24 mouse cellular contexts compared by ENCODE assay signal in genomic region chr7:46469542-46469941, GRCm38 (mm10).
"Had no signal": no experiment of that assay in that cellular context is flagged by ENCODE, and none has a peak within 500 bp of the region (broad histone marks: within the 10 kb centered on the region; RNA-seq: fewer than 3 reads in every experiment).

No protein-coding gene starts in this region.

- DNase-seq: forebrain, postnatal 0 days; gastrocnemius, postnatal 10 days; gastrocnemius, postnatal 25 days; heart, adult 18-20 months; heart, postnatal 10 days; heart, postnatal 4 days; kidney, adult 18-20 months; kidney, adult 8-10 months; kidney, postnatal 10 days; kidney, postnatal 25 days; kidney, postnatal 4 days; layer of hippocampus, adult 9-11 months; layer of hippocampus, postnatal 36 days; left cerebral cortex, postnatal 4 days had no signal

- H3K4me2 ChIP-seq: heart, embryonic 12.5 days; hindbrain, embryonic 12.5 days; hindbrain, embryonic 14.5 days; limb, embryonic 13.5 days; limb, embryonic 15.5 days; liver, embryonic 12.5 days had no signal

- H3K9me3 ChIP-seq: heart, embryonic 10.5 days; heart, embryonic 12.5 days; hindbrain, embryonic 10.5 days; hindbrain, embryonic 12.5 days; limb, embryonic 13.5 days; limb, embryonic 15.5 days; liver, embryonic 12.5 days had no signal

- ATAC-seq: forebrain, postnatal 0 days; hindbrain, embryonic 16.5 days; inflammation-experienced regulatory T-cells, adult 6 months; liver, embryonic 12.5 days had no signal

- H3K4me3 ChIP-seq: heart, embryonic 10.5 days; heart, embryonic 12.5 days; hindbrain, embryonic 10.5 days; hindbrain, embryonic 12.5 days; limb, embryonic 13.5 days; limb, embryonic 15.5 days; liver, embryonic 12.5 days had no signal

- H3K36me3 ChIP-seq: heart, embryonic 10.5 days; heart, embryonic 12.5 days; hindbrain, embryonic 10.5 days; hindbrain, embryonic 12.5 days; limb, embryonic 13.5 days; limb, embryonic 15.5 days; liver, embryonic 12.5 days had no signal

- H3K9ac ChIP-seq: forebrain, postnatal 0 days; heart, embryonic 12.5 days; hindbrain, embryonic 12.5 days; hindbrain, embryonic 14.5 days; limb, embryonic 13.5 days; limb, embryonic 15.5 days; liver, embryonic 12.5 days had no signal

- H3K27me3 ChIP-seq: heart, embryonic 12.5 days; hindbrain, embryonic 12.5 days; limb, embryonic 13.5 days; limb, embryonic 15.5 days; liver, embryonic 12.5 days had no signal

- H3K27ac ChIP-seq: heart, embryonic 10.5 days; hindbrain, embryonic 10.5 days; hindbrain, embryonic 12.5 days; hindbrain, embryonic 14.5 days; limb, embryonic 13.5 days; limb, embryonic 15.5 days; liver, embryonic 12.5 days had no signal
